In genomic region chr9:71527438-71527837, GRCm38 (mm10) we compare ENCODE assay signal across 27 mouse cellular contexts. TPM values are rescaled to one million over a fixed set of nuclear protein-coding genes. Genes with fewer than 3 reads are reported as not detected.
DNase-seq lines count a peak whose midpoint lies in the region; ATAC-seq and TF ChIP-seq lines count a peak whose summit lies in the region.
"Had no signal": no experiment of that assay in that cellular context is flagged by ENCODE, and none has a peak within 500 bp of the region (broad histone marks: within the 10 kb centered on the region; RNA-seq: fewer than 3 reads in every experiment).

No protein-coding gene starts in this region.

- peaks cover 4% of the 10 kb centered on the region; the same call in 1 of the 2 replicates for H3K4me1 ChIP-seq in kidney, embryonic 14.5 days (ENCODE audit: control insufficient read depth, insufficient read depth, low read length)
- H3K4me1 ChIP-seq in forebrain, postnatal 0 days (ENCODE audit: insufficient read depth) = no peaks in the 10 kb centered on the region
- H3K4me1 ChIP-seq: embryonic facial prominence, embryonic 12.5 days; forebrain, embryonic 12.5 days; heart, embryonic 10.5 days; liver, embryonic 13.5 days; midbrain, embryonic 15.5 days; stomach, embryonic 15.5 days had no signal

- 0 out of 2 replicates have a peak, but pooled peaks cover 5% of the 10 kb centered on the region for H3K9me3 ChIP-seq in kidney, embryonic 14.5 days (ENCODE audit: control insufficient read depth, low read length)
- H3K9me3 ChIP-seq in forebrain, postnatal 0 days (ENCODE audit: low read length) = no peaks in the 10 kb centered on the region
- H3K9me3 ChIP-seq: embryonic facial prominence, embryonic 12.5 days; forebrain, embryonic 12.5 days; heart, embryonic 10.5 days; liver, embryonic 13.5 days; midbrain, embryonic 15.5 days; stomach, embryonic 15.5 days had no signal

- ATAC-seq in kidney, embryonic 14.5 days (ENCODE audit: low FRiP score, low TSS enrichment) = peak; percentile 75
- ATAC-seq in forebrain, postnatal 0 days = no peak
- ATAC-seq in megakaryocyte-erythroid progenitor cell, adult 5-6 weeks (replicated peaks; ENCODE audit: low FRiP score, low TSS enrichment, poor library complexity, severe bottlenecking) = no peak
- ATAC-seq: CD4-positive, CD25-positive, alpha-beta regulatory T cell, adult 4 months; hindbrain, embryonic 16.5 days; intestine, embryonic 16.5 days; midbrain, embryonic 15.5 days had no signal

- H3K27me3 ChIP-seq in kidney, embryonic 14.5 days (ENCODE audit: control insufficient read depth, insufficient read depth, low read length) = no peaks in the 10 kb centered on the region
- H3K27me3 ChIP-seq in forebrain, postnatal 0 days (ENCODE audit: insufficient read depth, low read length) = no peaks in the 10 kb centered on the region
- H3K27me3 ChIP-seq: embryonic facial prominence, embryonic 12.5 days; forebrain, embryonic 12.5 days; liver, embryonic 13.5 days; midbrain, embryonic 15.5 days; stomach, embryonic 15.5 days had no signal

- no peak overlapping the region for H3K4me3 ChIP-seq in kidney, embryonic 14.5 days (ENCODE audit: low read length)
- no peak overlapping the region for H3K4me3 ChIP-seq in forebrain, postnatal 0 days (ENCODE audit: low read depth, low read length)
- H3K4me3 ChIP-seq: embryonic facial prominence, embryonic 12.5 days; erythroblast, embryonic 14.5 days; forebrain, embryonic 12.5 days; heart, embryonic 10.5 days; liver, embryonic 13.5 days; midbrain, embryonic 15.5 days; myocyte; stomach, embryonic 15.5 days had no signal

- intact Hi-C loops in heart, postnatal 14 days (cut with DNase I) = no loop called here

- no peak for DNase-seq in kidney, adult 18-20 months
- DNase-seq in embryo, embryonic 10.5 days (ENCODE audit: low spot score) = peak; percentile 81
- DNase-seq in hindlimb bud, embryonic 11.5 days (ENCODE audit: extremely low spot score, low read depth, low spot score) = peak; percentile 95
- DNase-seq in mesoderm, embryonic 11.5 days (ENCODE audit: low read depth, low spot score) = peak; percentile 89
- no peak for DNase-seq in forebrain, postnatal 0 days
- no peak for DNase-seq in heart, postnatal 14 days
- DNase-seq: adrenal gland, postnatal 25 days; cerebellum, adult 8-10 months; cerebellum, postnatal 36 days; liver, embryonic 13.5 days; lung, adult 2 months; lung, postnatal 14 days; retina, postnatal 1 day; right cerebral cortex, postnatal 25 days; thymus, postnatal 36 days had no signal

- no peak for TF ChIP-seq CTCF in forebrain, postnatal 0 days (IDR thresholded peaks at IDR 0.05; ENCODE audit: low read depth)

- no peak overlapping the region for H3K4me2 ChIP-seq in kidney, embryonic 14.5 days (replicated peaks; ENCODE audit: low read depth, low read length)
- no peak overlapping the region for H3K4me2 ChIP-seq in forebrain, postnatal 0 days (ENCODE audit: low read depth)
- H3K4me2 ChIP-seq: embryonic facial prominence, embryonic 12.5 days; forebrain, embryonic 12.5 days; liver, embryonic 13.5 days; midbrain, embryonic 15.5 days; stomach, embryonic 15.5 days had no signal

- H3K9ac ChIP-seq in kidney, embryonic 14.5 days (ENCODE audit: low read depth, low read length) = no peak overlapping the region
- no peak overlapping the region for H3K9ac ChIP-seq in forebrain, postnatal 0 days
- H3K9ac ChIP-seq: embryonic facial prominence, embryonic 12.5 days; forebrain, embryonic 12.5 days; liver, embryonic 13.5 days; midbrain, embryonic 15.5 days; stomach, embryonic 15.5 days had no signal

- H3K27ac ChIP-seq in kidney, embryonic 14.5 days (ENCODE audit: low read depth, low read length) = no peak overlapping the region
- H3K27ac ChIP-seq in forebrain, postnatal 0 days (ENCODE audit: low read depth, low read length) = no peak overlapping the region
- H3K27ac ChIP-seq: embryonic facial prominence, embryonic 12.5 days; forebrain, embryonic 12.5 days; heart, embryonic 10.5 days; liver, embryonic 13.5 days; midbrain, embryonic 15.5 days; stomach, embryonic 15.5 days had no signal

- H3K36me3 ChIP-seq in kidney, embryonic 14.5 days (ENCODE audit: control insufficient read depth, insufficient read depth, low read length) = no peaks in the 10 kb centered on the region
- H3K36me3 ChIP-seq in forebrain, postnatal 0 days (ENCODE audit: insufficient read depth) = no peaks in the 10 kb centered on the region
- H3K36me3 ChIP-seq: embryonic facial prominence, embryonic 12.5 days; forebrain, embryonic 12.5 days; liver, embryonic 13.5 days; midbrain, embryonic 15.5 days; stomach, embryonic 15.5 days had no signal

- WGBS in kidney, embryonic 14.5 days = 25% methylated on average over 9 of the region's 9 CpGs
- 77% methylated on average over 9 of the region's 9 CpGs for WGBS in forebrain, postnatal 0 days

RNA-seq across cellular contexts. Expression of gene Polr2m, which starts 41.7 kb away (rescaled TPM):
- 277 and 453 TPM in 2 replicates for polyA plus RNA-seq in kidney, embryonic 14.5 days (2014; fragmentation: Nextera tagmentation; extraction: Ambion mirVana)
- total RNA-seq in forebrain, postnatal 0 days (2014; rRNA removed) = 190 and 218 TPM in 2 replicates
- polyA plus RNA-seq in forebrain, postnatal 0 days (2015; fragmentation: Nextera tagmentation; extraction: Ambion mirVana) = 246 and 279 TPM in 2 replicates
- total RNA-seq in megakaryocyte-erythroid progenitor cell, adult 5-6 weeks (2014; fragmentation: Nextera tagmentation) = 104 and 114 TPM in 2 replicates
- total RNA-seq in megakaryocyte-erythroid progenitor cell, adult 5-6 weeks (2017) = 142 and 160 TPM in 2 replicates
- total RNA-seq in heart, postnatal 14 days (2021) = 100 to 1,000 TPM; 258 to 261 TPM

Comparison
In these comparisons a context has a peak if more than half of its experiments do, and no peak if none do; other contexts are left out.
1. DNase-seq: peak in embryo, embryonic 10.5 days (single experiment), hindlimb bud, embryonic 11.5 days (single experiment) and mesoderm, embryonic 11.5 days (single experiment); none in kidney, adult 18-20 months (single experiment), forebrain, postnatal 0 days (single experiment) and heart, postnatal 14 days (0 of 2).